Mouse (Mus musculus): ENCODE measurements around the gene Clmn. TPM values are rescaled to one million over a fixed set of nuclear protein-coding genes. Genes with fewer than 3 reads are reported as not detected.

Gene Clmn
- polyA plus RNA-seq, 1 experiment from 2014 or later: 2.8 TPM

DNA sequence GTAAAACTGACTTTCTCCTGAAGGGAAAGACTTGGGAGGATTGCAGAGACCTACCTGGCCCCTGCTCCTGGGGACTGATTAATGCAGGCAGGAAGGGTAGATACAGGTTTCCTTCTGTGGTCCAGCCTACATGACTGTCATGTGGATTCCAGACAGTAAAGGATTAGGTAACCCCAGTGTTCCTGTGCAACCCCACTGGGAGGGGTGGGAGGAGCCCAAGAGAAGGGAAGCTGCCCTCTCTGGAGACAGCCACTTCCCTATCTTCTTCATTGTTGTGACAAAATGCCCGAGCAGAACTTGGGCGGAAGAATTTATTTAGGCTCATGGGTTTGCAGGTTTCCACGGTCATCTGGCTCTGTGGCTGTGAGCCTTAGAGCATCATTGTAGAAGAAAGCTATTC lies 3.6 kb upstream of the Clmn start:
- H3K36me3 ChIP-seq (ENCODE audit: control insufficient read depth, insufficient read depth, low read length): no peaks in the 10 kb centered on the region
- no peak overlapping the region for H3K4me2 ChIP-seq (ENCODE audit: low read depth, low read length, severe bottlenecking)
- no peak overlapping the region for H3K4me3 ChIP-seq (ENCODE audit: low read depth, low read length)
- no peak overlapping the region for H3K27ac ChIP-seq (ENCODE audit: low read depth, low read length)
- no peak for DNase-seq (ENCODE audit: low spot score)
- H3K9ac ChIP-seq (ENCODE audit: low read length): no peak overlapping the region
- H3K9me3 ChIP-seq (ENCODE audit: control insufficient read depth, low read length): no peaks in the 10 kb centered on the region
- ATAC-seq (replicated peaks; ENCODE audit: low FRiP score): no peak
- 0 out of 2 replicates have a peak, but pooled peaks cover 2% of the 10 kb centered on the region for H3K4me1 ChIP-seq (replicated peaks; ENCODE audit: control insufficient read depth, insufficient read depth, low read length)
- no peaks in the 10 kb centered on the region for H3K27me3 ChIP-seq (ENCODE audit: control insufficient read depth, insufficient read depth, low read length)
- 86% methylated on average over 3 of the region's 3 CpGs for WGBS

DNA sequence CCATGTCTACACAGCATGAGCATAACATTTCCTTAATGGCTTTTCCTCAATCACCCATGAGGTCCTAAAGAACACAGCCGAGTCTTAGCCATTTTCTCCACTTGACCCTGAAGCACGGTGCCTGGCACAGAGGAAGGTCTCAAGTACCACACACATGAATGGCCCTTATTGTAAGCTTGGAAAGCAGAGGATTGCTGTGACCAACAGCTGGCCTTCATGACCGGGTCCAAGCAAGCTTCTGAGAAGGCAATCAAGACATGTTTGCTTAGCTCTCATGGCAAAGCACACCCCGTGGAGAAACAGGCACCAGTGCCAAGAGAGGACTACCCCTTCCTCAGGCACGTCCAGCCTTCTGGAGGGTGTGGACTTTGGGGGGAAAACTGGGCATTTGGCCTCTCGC lies 3.0 kb upstream of the Clmn start:
- Histone ChIP-seq H3K9ac (ENCODE audit: low read length) (no peak overlapping the region), H3K27ac (ENCODE audit: low read depth, low read length) (no peak overlapping the region), H3K27me3 (ENCODE audit: control insufficient read depth, insufficient read depth, low read length) (no peaks in the 10 kb centered on the region), H3K4me3 (ENCODE audit: low read depth, low read length) (no peak overlapping the region), H3K4me1 (replicated peaks; ENCODE audit: control insufficient read depth, insufficient read depth, low read length) (0 out of 2 replicates have a peak, but pooled peaks cover 2% of the 10 kb centered on the region), H3K36me3 (ENCODE audit: control insufficient read depth, insufficient read depth, low read length) (no peaks in the 10 kb centered on the region), H3K4me2 (ENCODE audit: low read depth, low read length, severe bottlenecking) (no peak overlapping the region), H3K9me3 (ENCODE audit: control insufficient read depth, low read length) (no peaks in the 10 kb centered on the region)
- WGBS: 87% methylated on average over 6 of the region's 6 CpGs
- DNase-seq (ENCODE audit: low spot score) (no peak), ATAC-seq (replicated peaks; ENCODE audit: low FRiP score) (no peak)

DNA sequence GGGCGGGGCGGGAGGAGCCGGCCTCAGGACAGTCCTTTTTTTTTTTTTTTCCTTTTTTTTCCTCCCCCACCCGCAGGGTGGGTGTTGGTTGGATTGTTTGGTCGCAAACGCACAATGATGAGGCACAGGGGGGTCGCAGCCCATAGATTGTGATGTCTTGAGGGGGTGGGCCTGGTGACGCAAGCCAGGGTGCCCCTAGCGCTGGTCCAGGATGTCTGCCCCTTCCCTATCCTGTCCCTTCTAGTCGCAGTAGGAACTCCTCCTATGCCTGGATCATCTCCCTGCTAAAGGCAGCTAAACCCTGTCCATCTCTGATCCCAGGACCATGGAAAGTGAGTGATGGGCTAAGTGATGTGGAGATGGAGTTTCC lies 275 bp upstream of the Clmn start:
- 0% methylated on average over 6 of the region's 10 CpGs for WGBS
- H3K27ac ChIP-seq (ENCODE audit: low read depth, low read length): no peak overlapping the region
- DNase-seq (ENCODE audit: low spot score): no peak
- ATAC-seq (replicated peaks; ENCODE audit: low FRiP score): peak; percentile 76
- H3K27me3 ChIP-seq (ENCODE audit: control insufficient read depth, insufficient read depth, low read length): no peaks in the 10 kb centered on the region
- peak overlapping the region; percentile 77 for H3K9ac ChIP-seq (ENCODE audit: low read length)
- no peaks in the 10 kb centered on the region for H3K36me3 ChIP-seq (ENCODE audit: control insufficient read depth, insufficient read depth, low read length)
- H3K4me1 ChIP-seq (replicated peaks; ENCODE audit: control insufficient read depth, insufficient read depth, low read length): 0 out of 2 replicates have a peak, but pooled peaks cover 2% of the 10 kb centered on the region
- H3K4me3 ChIP-seq (ENCODE audit: low read depth, low read length): peak overlapping the region; percentile 74
- no peaks in the 10 kb centered on the region for H3K9me3 ChIP-seq (ENCODE audit: control insufficient read depth, low read length)
- H3K4me2 ChIP-seq (ENCODE audit: low read depth, low read length, severe bottlenecking): peak overlapping the region; percentile 95

DNA sequence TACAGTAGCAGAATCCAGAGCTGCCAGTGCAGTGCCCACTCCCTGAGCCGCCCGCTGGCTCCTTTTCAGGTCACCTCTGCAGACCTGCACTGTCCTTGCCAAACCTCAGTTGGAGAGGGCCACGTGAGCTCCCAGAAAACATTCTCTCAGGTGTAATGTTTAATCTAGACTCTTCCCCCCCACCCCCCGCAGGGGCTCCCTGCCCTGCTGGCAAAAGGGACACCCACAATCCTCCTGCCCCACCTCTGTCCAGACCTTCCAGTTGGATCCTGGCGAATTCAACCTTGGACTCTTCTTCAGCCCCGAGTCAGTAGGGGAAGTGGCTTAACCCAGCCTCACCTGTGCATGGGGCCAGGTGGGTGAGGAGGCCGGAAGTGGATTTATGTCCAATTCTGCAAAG lies 1.2 kb downstream of the Clmn start:
- Histone ChIP-seq H3K4me2 (ENCODE audit: low read depth, low read length, severe bottlenecking) (no peak overlapping the region), H3K27me3 (ENCODE audit: control insufficient read depth, insufficient read depth, low read length) (no peaks in the 10 kb centered on the region), H3K4me1 (replicated peaks; ENCODE audit: control insufficient read depth, insufficient read depth, low read length) (0 out of 2 replicates have a peak, but pooled peaks cover 2% of the 10 kb centered on the region), H3K9me3 (ENCODE audit: control insufficient read depth, low read length) (no peaks in the 10 kb centered on the region), H3K27ac (ENCODE audit: low read depth, low read length) (no peak overlapping the region), H3K9ac (ENCODE audit: low read length) (no peak overlapping the region), H3K4me3 (ENCODE audit: low read depth, low read length) (no peak overlapping the region), H3K36me3 (ENCODE audit: control insufficient read depth, insufficient read depth, low read length) (no peaks in the 10 kb centered on the region)
- ATAC-seq (replicated peaks; ENCODE audit: low FRiP score): no peak
- 81% methylated on average over 7 of the region's 7 CpGs for WGBS
- DNase-seq (ENCODE audit: low spot score): no peak

DNA sequence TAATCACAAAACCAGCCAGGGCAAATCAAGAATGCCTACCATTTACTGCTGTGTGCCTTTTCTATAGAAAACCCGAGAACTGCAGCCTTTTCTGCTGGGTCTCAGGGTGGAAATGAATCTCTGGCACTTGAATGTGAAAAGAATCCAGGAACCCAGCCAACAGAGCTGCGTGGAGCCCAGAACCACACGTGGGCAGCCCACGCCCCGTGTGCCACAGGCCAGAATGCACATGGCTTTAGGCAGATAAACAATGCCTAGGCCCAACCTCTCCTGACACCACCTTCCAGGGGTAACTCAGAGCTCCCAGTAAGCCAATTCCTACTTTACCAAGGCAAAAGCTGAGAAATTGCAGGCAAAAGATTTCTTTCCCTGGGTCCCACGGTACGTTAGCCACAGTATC lies 5.7 kb downstream of the Clmn start:
- Histone ChIP-seq H3K4me1 (replicated peaks; ENCODE audit: control insufficient read depth, insufficient read depth, low read length) (no peaks in the 10 kb centered on the region), H3K27ac (ENCODE audit: low read depth, low read length) (no peak overlapping the region), H3K27me3 (ENCODE audit: control insufficient read depth, insufficient read depth, low read length) (no peaks in the 10 kb centered on the region), H3K36me3 (ENCODE audit: control insufficient read depth, insufficient read depth, low read length) (no peaks in the 10 kb centered on the region), H3K9me3 (ENCODE audit: control insufficient read depth, low read length) (no peaks in the 10 kb centered on the region), H3K9ac (ENCODE audit: low read length) (no peak overlapping the region), H3K4me2 (ENCODE audit: low read depth, low read length, severe bottlenecking) (no peak overlapping the region), H3K4me3 (ENCODE audit: low read depth, low read length) (no peak overlapping the region)
- DNase-seq (ENCODE audit: low spot score) (no peak), ATAC-seq (replicated peaks; ENCODE audit: low FRiP score) (no peak)
- 80% methylated on average over 7 of the region's 7 CpGs for WGBS

DNA sequence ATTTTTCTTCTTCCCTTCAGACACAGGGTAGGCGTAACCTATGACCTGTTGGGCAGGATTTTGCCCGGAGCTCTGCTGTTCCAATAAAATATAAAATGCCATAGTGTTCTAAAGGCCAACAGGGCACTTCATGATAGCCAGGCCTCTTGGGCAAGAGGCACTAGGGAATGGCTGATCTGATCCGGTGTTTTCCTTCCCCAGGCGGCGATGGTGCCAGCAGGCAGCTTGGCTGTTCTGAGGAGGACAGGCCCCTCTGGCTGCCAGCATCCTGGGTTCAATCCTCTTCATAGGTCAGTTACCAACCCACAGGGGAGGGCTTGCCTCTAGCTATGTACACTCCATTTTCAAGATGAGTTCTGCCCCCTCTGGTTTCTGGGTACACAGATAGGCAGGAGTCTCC lies 6.1 kb downstream of the Clmn start:
- ATAC-seq (replicated peaks; ENCODE audit: low FRiP score): no peak
- 79% methylated on average over 5 of the region's 5 CpGs for WGBS
- Histone ChIP-seq H3K9me3 (ENCODE audit: control insufficient read depth, low read length) (no peaks in the 10 kb centered on the region), H3K9ac (ENCODE audit: low read length) (no peak overlapping the region), H3K27me3 (ENCODE audit: control insufficient read depth, insufficient read depth, low read length) (no peaks in the 10 kb centered on the region), H3K4me2 (ENCODE audit: low read depth, low read length, severe bottlenecking) (no peak overlapping the region), H3K27ac (ENCODE audit: low read depth, low read length) (no peak overlapping the region), H3K36me3 (ENCODE audit: control insufficient read depth, insufficient read depth, low read length) (no peaks in the 10 kb centered on the region), H3K4me1 (replicated peaks; ENCODE audit: control insufficient read depth, insufficient read depth, low read length) (no peaks in the 10 kb centered on the region), H3K4me3 (ENCODE audit: low read depth, low read length) (no peak overlapping the region)
- no peak for DNase-seq (ENCODE audit: low spot score)

DNA sequence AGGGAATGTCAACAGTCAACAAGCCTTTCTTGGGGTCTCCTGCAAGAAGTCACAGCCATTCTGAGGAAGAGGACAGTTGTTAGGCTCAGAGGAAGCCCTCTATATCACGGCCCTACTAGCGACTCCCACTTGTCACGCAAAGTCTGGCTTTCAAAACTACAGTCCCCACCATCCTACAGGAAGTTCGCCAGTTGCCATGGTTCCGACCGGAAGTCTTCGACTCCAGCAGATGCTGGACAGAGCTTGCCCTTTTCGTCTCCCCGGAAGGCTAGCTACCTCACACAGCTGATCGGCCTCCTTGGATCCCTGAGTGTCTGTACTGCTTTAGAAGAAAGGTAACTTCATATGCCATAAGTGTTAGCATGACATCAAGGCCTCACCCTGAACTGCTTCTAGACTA lies 7.3 kb downstream of the Clmn start:
- Histone ChIP-seq H3K4me1 (replicated peaks; ENCODE audit: control insufficient read depth, insufficient read depth, low read length) (no peaks in the 10 kb centered on the region), H3K9ac (ENCODE audit: low read length) (no peak overlapping the region)
- ATAC-seq (replicated peaks; ENCODE audit: low FRiP score): no peak

DNA sequence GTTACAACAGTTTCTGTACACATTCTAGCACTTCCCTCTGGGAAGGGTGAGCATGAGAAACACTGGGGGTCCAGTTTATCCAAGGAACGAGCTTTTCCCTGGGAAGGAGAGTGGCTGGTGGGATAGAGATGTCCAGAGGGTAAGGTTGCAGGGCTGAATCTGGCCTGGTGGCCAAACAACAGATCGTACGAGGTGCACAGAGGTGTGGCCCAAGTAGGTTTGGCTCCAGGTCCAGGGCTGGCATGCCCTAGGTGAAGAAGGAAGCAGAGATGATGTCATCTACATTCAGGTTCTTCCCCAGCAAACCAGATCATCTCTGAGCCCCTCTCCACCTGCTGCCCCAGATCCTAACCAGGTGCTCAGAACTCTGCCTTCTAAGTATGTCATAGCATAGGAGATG lies 8.3 kb downstream of the Clmn start:
- Histone ChIP-seq H3K9ac (ENCODE audit: low read length) (no peak overlapping the region), H3K36me3 (ENCODE audit: control insufficient read depth, insufficient read depth, low read length) (no peaks in the 10 kb centered on the region), H3K27ac (ENCODE audit: low read depth, low read length) (no peak overlapping the region), H3K4me2 (ENCODE audit: low read depth, low read length, severe bottlenecking) (no peak overlapping the region), H3K9me3 (ENCODE audit: control insufficient read depth, low read length) (no peaks in the 10 kb centered on the region), H3K4me1 (replicated peaks; ENCODE audit: control insufficient read depth, insufficient read depth, low read length) (no peaks in the 10 kb centered on the region; the same call in 1 of the 2 replicates), H3K27me3 (ENCODE audit: control insufficient read depth, insufficient read depth, low read length) (no peaks in the 10 kb centered on the region), H3K4me3 (ENCODE audit: low read depth, low read length) (no peak overlapping the region)
- no peak for DNase-seq (ENCODE audit: low spot score)
- no peak for ATAC-seq (replicated peaks; ENCODE audit: low FRiP score)
- WGBS: 87% methylated on average over 3 of the region's 3 CpGs

More for the DNA sequence above, 7.3 kb downstream of the Clmn start:
- H3K4me3 ChIP-seq (ENCODE audit: low read depth, low read length): no peak overlapping the region
- WGBS: 89% methylated on average over 10 of the region's 10 CpGs
- no peaks in the 10 kb centered on the region for H3K36me3 ChIP-seq (ENCODE audit: control insufficient read depth, insufficient read depth, low read length)
- no peaks in the 10 kb centered on the region for H3K9me3 ChIP-seq (ENCODE audit: control insufficient read depth, low read length)
- no peak for DNase-seq (ENCODE audit: low spot score)
- H3K27ac ChIP-seq (ENCODE audit: low read depth, low read length): no peak overlapping the region
- H3K4me2 ChIP-seq (ENCODE audit: low read depth, low read length, severe bottlenecking): no peak overlapping the region
- H3K27me3 ChIP-seq (ENCODE audit: control insufficient read depth, insufficient read depth, low read length): no peaks in the 10 kb centered on the region

DNA sequence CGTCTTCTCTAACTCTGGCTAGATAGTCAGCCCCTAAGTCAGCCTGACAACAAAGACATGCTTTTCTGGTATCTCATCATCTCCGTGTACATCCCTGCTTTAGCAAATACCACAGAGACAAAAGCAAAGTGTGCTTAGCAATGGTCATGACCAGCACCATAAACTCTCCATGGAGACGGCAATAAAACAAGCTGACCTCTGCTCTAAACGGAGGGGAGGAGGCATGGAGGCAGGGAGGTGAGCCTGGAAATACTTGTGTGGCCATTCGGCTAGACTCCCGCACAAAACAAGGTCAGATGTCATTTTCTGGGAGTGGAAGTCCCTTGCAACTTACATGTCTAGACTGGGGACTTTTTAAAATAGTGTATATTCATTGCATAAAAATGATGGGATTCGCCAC lies 9.3 kb downstream of the Clmn start:
- H3K9me3 ChIP-seq (ENCODE audit: control insufficient read depth, low read length): no peaks in the 10 kb centered on the region
- H3K27me3 ChIP-seq (ENCODE audit: control insufficient read depth, insufficient read depth, low read length): no peaks in the 10 kb centered on the region
- no peak overlapping the region for H3K27ac ChIP-seq (ENCODE audit: low read depth, low read length)
- no peak for ATAC-seq (replicated peaks; ENCODE audit: low FRiP score)
- H3K4me2 ChIP-seq (ENCODE audit: low read depth, low read length, severe bottlenecking): no peak overlapping the region
- no peaks in the 10 kb centered on the region for H3K36me3 ChIP-seq (ENCODE audit: control insufficient read depth, insufficient read depth, low read length)
- H3K4me3 ChIP-seq (ENCODE audit: low read depth, low read length): no peak overlapping the region
- no peaks in the 10 kb centered on the region; the same call in 1 of the 2 replicates for H3K4me1 ChIP-seq (replicated peaks; ENCODE audit: control insufficient read depth, insufficient read depth, low read length)
- H3K9ac ChIP-seq (ENCODE audit: low read length): no peak overlapping the region
- 84% methylated on average over 7 of the region's 7 CpGs for WGBS
- DNase-seq (ENCODE audit: low spot score): no peak
